Mouse (Mus musculus): ENCODE results near the gene Btbd6. TPM values are rescaled to one million over a fixed set of nuclear protein-coding genes. Genes with fewer than 3 reads are reported as not detected.

The Btbd6 gene
- polyA plus RNA-seq, 1 experiment = 61.6 TPM

- peak within 1 kb of the TSS; percentile 80 for H3K27ac ChIP-seq (ENCODE audit: insufficient read depth, low read length)
- under 1% methylated on average over 96 of the region's 96 CpGs for WGBS
- DNase-seq = peak; percentile 96 to 97
- peak within 1 kb of the TSS; percentile 77 for H3K4me3 ChIP-seq (replicated peaks; ENCODE audit: insufficient read depth, low read depth, low read length)
- 0 out of 2 replicates have a peak, but pooled peaks cover 4% of the 10 kb centered on the region for H3K4me1 ChIP-seq (ENCODE audit: control insufficient read depth, insufficient read depth, low read length)
- no peaks in the 10 kb centered on the region for H3K27me3 ChIP-seq (ENCODE audit: control insufficient read depth, insufficient read depth, low read length)
- TF ChIP-seq POLR2A (IDR thresholded peaks at IDR 0.05; ENCODE audit: borderline replicate concordance, insufficient read depth, low read length) (peak; percentile 69; the same call in 1 of the 2 replicates), CTCF (IDR thresholded peaks at IDR 0.05; ENCODE audit: borderline replicate concordance, insufficient read depth, low read depth, low read length) (no peak)
These were observed 24.2 kb downstream of the Btbd6 start, which contains the start of gene Brf1 for GRCm38 (mm10) chr12:113000294-113001132. Gene Brf1, minus strand, starts transcription at chr12:113000704.

GRCm38 (mm10) chr12:113001133-113001474 is 24.8 kb downstream of the Btbd6 start:
- peak overlapping the region; percentile 19; the same call in 1 of the 2 replicates for H3K27ac ChIP-seq (ENCODE audit: insufficient read depth, low read length)
- DNase-seq = no peak
- H3K4me3 ChIP-seq (replicated peaks; ENCODE audit: insufficient read depth, low read depth, low read length) = peak overlapping the region; percentile 77
- no peaks in the 10 kb centered on the region for H3K27me3 ChIP-seq (ENCODE audit: control insufficient read depth, insufficient read depth, low read length)
- 4% methylated on average over 5 of the region's 5 CpGs for WGBS
- TF ChIP-seq CTCF (IDR thresholded peaks at IDR 0.05; ENCODE audit: borderline replicate concordance, insufficient read depth, low read depth, low read length) = no peak
- TF ChIP-seq POLR2A (IDR thresholded peaks at IDR 0.05; ENCODE audit: borderline replicate concordance, insufficient read depth, low read length) = no peak
- H3K4me1 ChIP-seq (ENCODE audit: control insufficient read depth, insufficient read depth, low read length) = 0 out of 2 replicates have a peak, but pooled peaks cover 4% of the 10 kb centered on the region

- no peak for DNase-seq
- Histone ChIP-seq H3K4me1 (ENCODE audit: control insufficient read depth, insufficient read depth, low read length) (0 out of 2 replicates have a peak, but pooled peaks cover 4% of the 10 kb centered on the region), H3K27me3 (ENCODE audit: control insufficient read depth, insufficient read depth, low read length) (no peaks in the 10 kb centered on the region), H3K27ac (ENCODE audit: insufficient read depth, low read length) (no peak overlapping the region), H3K4me3 (replicated peaks; ENCODE audit: insufficient read depth, low read depth, low read length) (no peak overlapping the region)
- 36% methylated on average over 2 of the region's 2 CpGs for WGBS
- no peak for TF ChIP-seq POLR2A (IDR thresholded peaks at IDR 0.05; ENCODE audit: borderline replicate concordance, insufficient read depth, low read length)
- TF ChIP-seq CTCF (IDR thresholded peaks at IDR 0.05; ENCODE audit: borderline replicate concordance, insufficient read depth, low read depth, low read length) = no peak
These were observed 26.4 kb downstream of the Btbd6 start for GRCm38 (mm10) chr12:113002667-113003066.

GRCm38 (mm10) chr12:113004011-113004410 is 27.7 kb downstream of the Btbd6 start:
- no peak overlapping the region for H3K27ac ChIP-seq (ENCODE audit: insufficient read depth, low read length)
- no peaks in the 10 kb centered on the region for H3K27me3 ChIP-seq (ENCODE audit: control insufficient read depth, insufficient read depth, low read length)
- TF ChIP-seq POLR2A (IDR thresholded peaks at IDR 0.05; ENCODE audit: borderline replicate concordance, insufficient read depth, low read length) = no peak
- TF ChIP-seq CTCF (IDR thresholded peaks at IDR 0.05; ENCODE audit: borderline replicate concordance, insufficient read depth, low read depth, low read length) = no peak
- no peak overlapping the region for H3K4me3 ChIP-seq (replicated peaks; ENCODE audit: insufficient read depth, low read depth, low read length)
- no peak for DNase-seq
- no peaks in the 10 kb centered on the region for H3K4me1 ChIP-seq (ENCODE audit: control insufficient read depth, insufficient read depth, low read length)
- WGBS = 87% methylated on average over 8 of the region's 8 CpGs

- Histone ChIP-seq H3K4me3 (replicated peaks; ENCODE audit: insufficient read depth, low read depth, low read length) (no peak overlapping the region), H3K27ac (ENCODE audit: insufficient read depth, low read length) (no peak overlapping the region), H3K27me3 (ENCODE audit: control insufficient read depth, insufficient read depth, low read length) (no peaks in the 10 kb centered on the region), H3K4me1 (ENCODE audit: control insufficient read depth, insufficient read depth, low read length) (no peaks in the 10 kb centered on the region)
- no peak for TF ChIP-seq POLR2A (IDR thresholded peaks at IDR 0.05; ENCODE audit: borderline replicate concordance, insufficient read depth, low read length)
- peak; percentile 72 for TF ChIP-seq CTCF (IDR thresholded peaks at IDR 0.05; ENCODE audit: borderline replicate concordance, insufficient read depth, low read depth, low read length)
- peak; percentile 69 for DNase-seq
- 25% methylated on average over 4 of the region's 4 CpGs for WGBS
These were observed 28.7 kb downstream of the Btbd6 start for GRCm38 (mm10) chr12:113004993-113005392.

GRCm38 (mm10) chr12:113011702-113012360 is 35.5 kb downstream of the Btbd6 start:
- no peaks in the 10 kb centered on the region for H3K27me3 ChIP-seq (ENCODE audit: control insufficient read depth, insufficient read depth, low read length)
- TF ChIP-seq CTCF (IDR thresholded peaks at IDR 0.05; ENCODE audit: borderline replicate concordance, insufficient read depth, low read depth, low read length) = no peak
- TF ChIP-seq POLR2A (IDR thresholded peaks at IDR 0.05; ENCODE audit: borderline replicate concordance, insufficient read depth, low read length) = no peak
- no peak overlapping the region; the same call in 1 of the 2 replicates for H3K27ac ChIP-seq (ENCODE audit: insufficient read depth, low read length)
- H3K4me3 ChIP-seq (replicated peaks; ENCODE audit: insufficient read depth, low read depth, low read length) = no peak overlapping the region
- no peak for DNase-seq
- WGBS = 37% methylated on average over 6 of the region's 6 CpGs
- H3K4me1 ChIP-seq (ENCODE audit: control insufficient read depth, insufficient read depth, low read length) = peaks cover 18% of the 10 kb centered on the region

- Histone ChIP-seq H3K27ac (ENCODE audit: insufficient read depth, low read length) (no peak overlapping the region; the same call in none of the 2 replicates), H3K27me3 (ENCODE audit: control insufficient read depth, insufficient read depth, low read length) (no peaks in the 10 kb centered on the region), H3K4me3 (replicated peaks; ENCODE audit: insufficient read depth, low read depth, low read length) (no peak overlapping the region), H3K4me1 (ENCODE audit: control insufficient read depth, insufficient read depth, low read length) (peaks cover 20% of the 10 kb centered on the region)
- TF ChIP-seq CTCF (IDR thresholded peaks at IDR 0.05; ENCODE audit: borderline replicate concordance, insufficient read depth, low read depth, low read length) (no peak), POLR2A (IDR thresholded peaks at IDR 0.05; ENCODE audit: borderline replicate concordance, insufficient read depth, low read length) (no peak)
- 87% methylated on average over 5 of the region's 5 CpGs for WGBS
- DNase-seq = no peak
These were observed 36.2 kb downstream of the Btbd6 start for GRCm38 (mm10) chr12:113012443-113012842.

Measured in cerebellum, adult 2 months (tissue).